12 mouse cellular contexts compared by ENCODE assay signal in the genomic region with DNA sequence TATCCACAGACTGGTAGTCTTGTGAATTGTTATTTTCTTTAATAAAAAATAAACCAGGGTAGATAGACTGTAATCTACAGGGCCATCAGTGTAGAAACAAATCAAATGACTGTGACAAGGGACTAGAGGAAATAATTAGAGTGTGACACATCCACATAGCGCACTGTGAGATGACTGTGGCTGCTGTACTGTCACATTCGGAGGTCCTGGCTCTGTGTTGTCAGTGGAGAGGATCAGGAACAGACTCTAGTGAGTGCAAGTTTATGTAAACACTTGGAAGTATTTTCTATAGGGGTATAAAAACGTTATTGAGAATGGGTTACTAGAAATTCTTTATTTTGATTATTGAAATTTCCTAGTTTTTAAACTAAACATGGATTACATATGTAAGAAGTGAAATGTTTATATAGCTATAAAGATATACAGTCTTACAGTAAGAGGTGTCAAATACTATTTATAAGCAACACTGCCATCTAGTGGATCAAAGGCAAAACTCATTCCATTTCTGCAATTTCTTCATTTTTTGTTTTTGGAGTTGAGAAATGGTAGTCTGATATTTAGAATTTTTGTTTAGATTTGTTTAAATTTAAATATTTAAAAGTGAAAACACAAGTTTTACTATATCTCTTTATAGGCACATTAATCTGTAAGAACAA. TPM values are rescaled to one million over a fixed set of nuclear protein-coding genes. Genes with fewer than 3 reads are reported as not detected.
DNase-seq lines count a peak whose midpoint lies in the region; ATAC-seq lines count a peak whose summit lies in the region.
"Had no signal": no experiment of that assay in that cellular context is flagged by ENCODE, and none has a peak within 500 bp of the region (broad histone marks: within the 10 kb centered on the region; RNA-seq: fewer than 3 reads in every experiment).

No protein-coding gene starts in this region.

- intact Hi-C loops in left cerebral cortex, postnatal 4 days (cut with DNase I) = no loop called here
- intact Hi-C loops in left cerebral cortex, postnatal 36 days (cut with DNase I) = loop anchor here (1.0 to 10.0 kb wide), 2 partner anchors 116 to 145 kb away; a partner anchor contains a TSS

- no peaks in the 10 kb centered on the region for H3K4me1 ChIP-seq in hindbrain, embryonic 14.5 days (replicated peaks; ENCODE audit: control insufficient read depth, insufficient read depth, low read length)

- no peak overlapping the region for H3K9ac ChIP-seq in hindbrain, embryonic 14.5 days
- H3K9ac ChIP-seq: embryonic facial prominence, embryonic 13.5 days had no signal

- H3K4me2 ChIP-seq in hindbrain, embryonic 14.5 days (replicated peaks) = no peak overlapping the region
- H3K4me2 ChIP-seq: embryonic facial prominence, embryonic 13.5 days had no signal

- peak; percentile 28; the same call in 1 of the 2 replicates for ATAC-seq in frontal cortex, adult (ENCODE audit: low TSS enrichment)
- ATAC-seq in hindbrain, embryonic 14.5 days (ENCODE audit: low FRiP score) = no peak

- H3K9me3 ChIP-seq in hindbrain, embryonic 14.5 days (ENCODE audit: control insufficient read depth, low read length) = no peaks in the 10 kb centered on the region
- H3K9me3 ChIP-seq: embryonic facial prominence, embryonic 13.5 days; G1E had no signal

- H3K27me3 ChIP-seq in hindbrain, embryonic 14.5 days (ENCODE audit: control insufficient read depth, insufficient read depth, low read length) = no peaks in the 10 kb centered on the region
- H3K27me3 ChIP-seq: embryonic facial prominence, embryonic 13.5 days had no signal

- WGBS in hindbrain, embryonic 14.5 days = 42% methylated on average over 3 of the region's 3 CpGs

- H3K36me3 ChIP-seq in hindbrain, embryonic 14.5 days (replicated peaks; ENCODE audit: control insufficient read depth, insufficient read depth) = peaks cover 32% of the 10 kb centered on the region
- H3K36me3 ChIP-seq: G1E had no signal

- no peak overlapping the region for H3K4me3 ChIP-seq in hindbrain, embryonic 14.5 days (replicated peaks; ENCODE audit: low read length)
- H3K4me3 ChIP-seq: embryonic facial prominence, embryonic 13.5 days had no signal

- no peak for DNase-seq in frontal cortex, postnatal 36 days (ENCODE audit: low spot score in 2 of 2)
- peak; percentile 24 for DNase-seq in 3134 (ENCODE audit: extremely low read depth, insufficient read length, low spot score)
- DNase-seq in R1 (ENCODE audit: low read depth, low spot score) = peak; percentile 39
- DNase-seq in hindbrain, embryonic 14.5 days (ENCODE audit: low spot score) = peak; percentile 83
- no peak for DNase-seq in urinary bladder, postnatal 4 days (ENCODE audit: low spot score in 2 of 2)
- DNase-seq in left cerebral cortex, postnatal 4 days = no peak
- DNase-seq in left cerebral cortex, postnatal 36 days (ENCODE audit: low spot score in 2 of 2) = no peak
- DNase-seq: kidney, adult 2 months had no signal

- H3K27ac ChIP-seq in hindbrain, embryonic 14.5 days = no peak overlapping the region
- H3K27ac ChIP-seq: embryonic facial prominence, embryonic 13.5 days; macrophage had no signal

RNA-seq across cellular contexts. Expression of a gene that starts 59.6 kb away (rescaled TPM):
- 29.6 and 31.2 TPM in 2 replicates for polyA plus RNA-seq in hindbrain, embryonic 14.5 days (2014; fragmentation: Nextera tagmentation; extraction: Ambion mirVana)
- 100 to 1,000 TPM; 113 to 116 TPM for total RNA-seq in left cerebral cortex, postnatal 4 days (2021)
- 10 to 100 TPM; 72.7 to 75.4 TPM for total RNA-seq in left cerebral cortex, postnatal 36 days (2021)
- polyA plus RNA-seq: G1E, macrophage had no signal

Comparison
In these comparisons a context has a peak if more than half of its experiments do, and no peak if none do; other contexts are left out.
1. DNase-seq: peak in 3134 (single experiment), R1 (single experiment) and hindbrain, embryonic 14.5 days (single experiment); none in frontal cortex, postnatal 36 days (0 of 2), urinary bladder, postnatal 4 days (0 of 2), left cerebral cortex, postnatal 4 days (single experiment) and left cerebral cortex, postnatal 36 days (0 of 2).